Mouse (Mus musculus) MEL (cell line): ENCODE results near the gene Olfr1437. TPM values are rescaled to one million over a fixed set of nuclear protein-coding genes. Genes with fewer than 3 reads are reported as not detected.

Experiments used
- DNase-seq: peaks from one replicate; pipeline ENCODE4 v3.0.0; 2011; ENCODE audit warnings: low read depth, low spot score
- H3K27ac ChIP-seq: 2 replicates; pipeline ENCODE4 v1.5.1; 2012; ENCODE audit warnings: low read depth, mild to moderate bottlenecking, control low read depth, low read length, moderate library complexity; ENCODE audit not compliant: control insufficient read depth
- H3K27me3 ChIP-seq, 2 experiments: fragments of 150-350 bp in 1 of 2; sonication (generic) in 1 of 2; 2 replicates each; pipeline ENCODE4 v1.6.1; 2012; ENCODE audit warnings: low read length in 2 of 2, mild to moderate bottlenecking in 2 of 2, improper control_type of control experiment in 1 of 2, moderate library complexity in 1 of 2; ENCODE audit not compliant: insufficient read depth in 2 of 2, control insufficient read depth in 1 of 2
- H3K36me3 ChIP-seq, 2 experiments: 2 replicates each; pipeline ENCODE4 v1.6.1; 2012 to 2014; ENCODE audit warnings: low read length in 2 of 2, improper control_type of control experiment in 1 of 2, inconsistent platforms in 1 of 2, mild to moderate bottlenecking in 1 of 2; ENCODE audit not compliant: insufficient read depth in 2 of 2, control insufficient read depth in 1 of 2
- H3K4me1 ChIP-seq, 2 experiments: fragments of 150-350 bp in 1 of 2; sonication (generic) in 1 of 2; 2 replicates each; pipeline ENCODE4 v1.6.1; 2012; ENCODE audit warnings: low read length in 2 of 2, improper control_type of control experiment in 1 of 2, mild to moderate bottlenecking in 1 of 2; ENCODE audit not compliant: insufficient read depth in 2 of 2, control insufficient read depth in 1 of 2
- H3K4me3 ChIP-seq, 2 experiments: fragments of 150-350 bp in 1 of 2; sonication (generic) in 1 of 2; 2 replicates each; pipeline ENCODE4 v1.5.1; 2012; ENCODE audit warnings: low read depth in 2 of 2, low read length in 2 of 2, mild to moderate bottlenecking in 2 of 2, moderate library complexity in 2 of 2, control low read depth in 1 of 2, improper control_type of control experiment in 1 of 2; ENCODE audit not compliant: control insufficient read depth in 1 of 2, insufficient read depth in 1 of 2
- H3K79me2 ChIP-seq: 2 replicates; pipeline ENCODE4 v1.6.1; 2012; ENCODE audit warnings: mild to moderate bottlenecking, low read length, moderate library complexity; ENCODE audit not compliant: control insufficient read depth, poor library complexity, insufficient read depth
- H3K9ac ChIP-seq: 2 replicates; pipeline ENCODE4 v1.6.1; 2012; ENCODE audit warnings: low read depth, mild to moderate bottlenecking, control low read depth, low read length, moderate library complexity; ENCODE audit not compliant: control insufficient read depth, poor library complexity, severe bottlenecking
- H3K9me3 ChIP-seq: fragments of 150-350 bp; sonication (generic); replicated peaks from 2 replicates; pipeline ENCODE4 v1.6.1; 2012; ENCODE audit warnings: mild to moderate bottlenecking, low read length, improper control_type of control experiment, moderate library complexity; ENCODE audit not compliant: insufficient read depth
- CHD1 ChIP-seq: IDR thresholded peaks from 2 replicates; pipeline ENCODE4 v1.6.1; 2012; ENCODE audit warnings: low read depth, mild to moderate bottlenecking, inconsistent platforms, low read length, improper control_type of control experiment
- CHD2 ChIP-seq: IDR thresholded peaks from 2 replicates; pipeline ENCODE4 v1.6.1; 2011; ENCODE audit warnings: low read length, improper control_type of control experiment
- ELF1 ChIP-seq: IDR thresholded peaks from 2 replicates; pipeline ENCODE4 v1.6.1; 2014; ENCODE audit warnings: low read depth, mild to moderate bottlenecking, inconsistent platforms, low read length, improper control_type of control experiment, moderate library complexity
- ETS1 ChIP-seq: IDR thresholded peaks from 2 replicates; pipeline ENCODE4 v1.6.1; 2012; ENCODE audit warnings: low read depth, mild to moderate bottlenecking, inconsistent platforms, low read length, improper control_type of control experiment, moderate library complexity
- GATA1 ChIP-seq: IDR thresholded peaks from 2 replicates; pipeline ENCODE4 v1.6.1; 2011; ENCODE audit warnings: low read depth, low read length, improper control_type of control experiment
- HCFC1 ChIP-seq: IDR thresholded peaks from 2 replicates; pipeline ENCODE4 v1.6.1; 2012; ENCODE audit warnings: low read depth, mild to moderate bottlenecking, inconsistent platforms, low read length, improper control_type of control experiment, moderate library complexity
- KAT2A ChIP-seq: conservative IDR thresholded peaks from 2 replicates; pipeline ENCODE4 v1.6.1; 2012; ENCODE audit warnings: low read depth, low read length, improper control_type of control experiment, inconsistent platforms
- MAFK ChIP-seq: IDR thresholded peaks from 2 replicates; pipeline ENCODE4 v1.6.1; 2011; ENCODE audit warnings: low read depth, mild to moderate bottlenecking, low read length, improper control_type of control experiment, borderline replicate concordance
- MAZ ChIP-seq: IDR thresholded peaks from 2 replicates; pipeline ENCODE4 v1.6.1; 2012; ENCODE audit warnings: low read depth, mild to moderate bottlenecking, inconsistent platforms, low read length, improper control_type of control experiment
- MEF2A ChIP-seq: IDR thresholded peaks from 2 replicates; pipeline ENCODE4 v1.6.1; 2014; ENCODE audit warnings: low read depth, mild to moderate bottlenecking, inconsistent platforms, low read length, improper control_type of control experiment; ENCODE audit not compliant: poor library complexity, insufficient replicate concordance, severe bottlenecking; ENCODE audit errors: extremely low read depth
- MXI1 ChIP-seq: IDR thresholded peaks from 2 replicates; pipeline ENCODE4 v1.6.1; 2011; ENCODE audit warnings: mild to moderate bottlenecking, low read depth, low read length, improper control_type of control experiment
- MYB ChIP-seq: IDR thresholded peaks from 2 replicates; pipeline ENCODE4 v1.6.1; 2011; ENCODE audit warnings: mild to moderate bottlenecking, low read depth, low read length, improper control_type of control experiment
- MYC ChIP-seq: IDR thresholded peaks from 2 replicates; pipeline ENCODE4 v1.6.1; 2011; ENCODE audit warnings: low read depth, mild to moderate bottlenecking, low read length, improper control_type of control experiment, moderate library complexity
- NRF1 ChIP-seq: IDR thresholded peaks from 2 replicates; pipeline ENCODE4 v1.6.1; 2014; ENCODE audit warnings: low read depth, mild to moderate bottlenecking, inconsistent platforms, low read length, improper control_type of control experiment, moderate library complexity; ENCODE audit not compliant: poor library complexity, insufficient read depth, severe bottlenecking
- POLR2A ChIP-seq, 2 experiments: IDR thresholded peaks; 2 replicates each; pipeline ENCODE4 v1.6.1; 2011 to 2012; ENCODE audit warnings: low read length in 2 of 2, mild to moderate bottlenecking in 2 of 2, control low read depth in 1 of 2, improper control_type of control experiment in 1 of 2, low read depth in 1 of 2, moderate library complexity in 1 of 2; ENCODE audit not compliant: control insufficient read depth in 1 of 2, insufficient read depth in 1 of 2, poor library complexity in 1 of 2
- RAD21 ChIP-seq: IDR thresholded peaks from 2 replicates; pipeline ENCODE4 v1.6.1; 2011; ENCODE audit warnings: mild to moderate bottlenecking, low read depth, low read length, improper control_type of control experiment
- SIN3A ChIP-seq: IDR thresholded peaks from 2 replicates; pipeline ENCODE4 v1.6.1; 2012; ENCODE audit warnings: low read length, improper control_type of control experiment, inconsistent platforms
- UBTF ChIP-seq: IDR thresholded peaks from 2 replicates; pipeline ENCODE4 v1.6.1; 2012; ENCODE audit warnings: low read depth, mild to moderate bottlenecking, inconsistent platforms, low read length, improper control_type of control experiment, moderate library complexity, borderline replicate concordance; ENCODE audit not compliant: insufficient read depth
- USF1 ChIP-seq: IDR thresholded peaks from 2 replicates; pipeline ENCODE4 v1.6.1; 2014; ENCODE audit warnings: low read depth, mild to moderate bottlenecking, inconsistent platforms, low read length, improper control_type of control experiment, moderate library complexity
- ZMIZ1 ChIP-seq: IDR thresholded peaks from 2 replicates; pipeline ENCODE4 v1.6.1; 2012; ENCODE audit warnings: low read depth, mild to moderate bottlenecking, inconsistent platforms, low read length, improper control_type of control experiment, moderate library complexity
- polyA plus RNA-seq, 2 experiments: library from polyadenylated mRNA; stranded (reverse) in 1 of 2; unstranded in 1 of 2; fragments of >175 nt in 1 of 2; fragments of >200 nt in 1 of 2; gene quantifications; 2 replicates each; pipeline versions ENCODE4 v1.2.1 to v1.2.4; 2012; ENCODE audit warnings: low replicate concordance in 2 of 2, low read depth in 1 of 2; ENCODE audit not compliant: insufficient read length in 2 of 2, insufficient read depth in 1 of 2, missing spikeins in 1 of 2
- total RNA-seq: library from RNA; depleted of rRNA; stranded (reverse); fragments of 300-350 nt; gene quantifications from 2 replicates; pipeline ENCODE4 v1.2.3, GENCODE M21; 2012; rRNA removed

Gene Olfr1437
- total RNA-seq (not detected in 2 replicates), polyA plus RNA-seq (not detected)

GRCm38 (mm10) chr19:12325001-12325400 lies at the start of gene Olfr1437:
Gene Olfr1437, minus strand, starts transcription at chr19:12325101.
- peaks cover 2 to 3% of the 10 kb centered on the region in 2 experiments; a peak in 1 of 4 replicates for H3K27me3 ChIP-seq
- DNase-seq: no peak
- H3K27ac ChIP-seq: no peak within 1 kb of the TSS
- no peaks in the 10 kb centered on the region for H3K36me3 ChIP-seq
- no peak within 1 kb of the TSS for H3K9ac ChIP-seq
- no peak for TF ChIP-seq CHD1
- TF ChIP-seq HCFC1: no peak
- TF ChIP-seq KAT2A: no peak
- TF ChIP-seq CHD2: no peak
- TF ChIP-seq USF1: no peak
- TF ChIP-seq MYB: no peak
- TF ChIP-seq MYC: no peak
- no peak for TF ChIP-seq GATA1
- no peak for TF ChIP-seq ETS1
- TF ChIP-seq UBTF: no peak
- no peak for TF ChIP-seq ELF1
- TF ChIP-seq RAD21: no peak
- no peaks in the 10 kb centered on the region for H3K4me1 ChIP-seq
- no peaks in the 10 kb centered on the region for H3K9me3 ChIP-seq
- H3K4me3 ChIP-seq: no peak within 1 kb of the TSS
- H3K79me2 ChIP-seq: no peaks in the 10 kb centered on the region

GRCm38 (mm10) chr19:12374465-12375025 lies 49.6 kb upstream of the Olfr1437 start:
- Histone ChIP-seq H3K9ac (no peak overlapping the region), H3K79me2 (no peaks in the 10 kb centered on the region)
- no peak for DNase-seq

GRCm38 (mm10) chr19:12373004-12373403 lies 48.1 kb upstream of the Olfr1437 start:
- DNase-seq: no peak
- H3K9ac ChIP-seq: no peak overlapping the region
- no peaks in the 10 kb centered on the region for H3K36me3 ChIP-seq
- H3K27ac ChIP-seq: no peak overlapping the region
- H3K27me3 ChIP-seq: no peaks in the 10 kb centered on the region
- no peaks in the 10 kb centered on the region for H3K9me3 ChIP-seq
- TF ChIP-seq POLR2A (IDR thresholded peaks at IDR 0.05; ENCODE audit: control insufficient read depth in 1 of 2, insufficient read depth in 1 of 2, low read depth in 1 of 2, low read length in 2 of 2, poor library complexity in 1 of 2) (no peak), SIN3A (no peak), NRF1 (no peak), MXI1 (no peak), MAFK (no peak), ETS1 (no peak), HCFC1 (no peak), MYC (no peak), KAT2A (no peak), RAD21 (no peak)
- TF ChIP-seq, all 39 proteins: peak for 0
- no peak overlapping the region for H3K4me3 ChIP-seq
- no peaks in the 10 kb centered on the region for H3K79me2 ChIP-seq
- H3K4me1 ChIP-seq: no peaks in the 10 kb centered on the region

More at GRCm38 (mm10) chr19:12374465-12375025, 49.6 kb upstream of the Olfr1437 start:
- H3K36me3 ChIP-seq: no peaks in the 10 kb centered on the region
- no peaks in the 10 kb centered on the region for H3K4me1 ChIP-seq
- TF ChIP-seq CHD1: no peak
- TF ChIP-seq ETS1: no peak
- no peak for TF ChIP-seq ZMIZ1
- no peak for TF ChIP-seq MAZ
- TF ChIP-seq MEF2A: no peak
- no peak for TF ChIP-seq SIN3A
- TF ChIP-seq, all 39 proteins: peak for 0
- H3K27me3 ChIP-seq: no peaks in the 10 kb centered on the region
- no peak overlapping the region for H3K4me3 ChIP-seq
- no peak overlapping the region for H3K27ac ChIP-seq
- H3K9me3 ChIP-seq: no peaks in the 10 kb centered on the region
